Mouse (Mus musculus) bone marrow, adult 2 months (tissue): ENCODE results near the gene Mob3a. TPM values are rescaled to one million over a fixed set of nuclear protein-coding genes. Genes with fewer than 3 reads are reported as not detected.

Experiments used
- H3K27ac ChIP-seq: fragments of 200-500 bp; 2 replicates; pipeline ENCODE4 v1.5.1; 2012; ENCODE audit warnings: low read depth, mild to moderate bottlenecking, control low read depth, inconsistent platforms, low read length; ENCODE audit not compliant: control insufficient read depth, poor library complexity, insufficient read depth
- H3K4me1 ChIP-seq: fragments of 200-500 bp; 2 replicates; pipeline ENCODE4 v1.6.1; 2011; ENCODE audit warnings: low read length; ENCODE audit not compliant: control insufficient read depth, insufficient read depth
- H3K4me3 ChIP-seq: fragments of 200-500 bp; replicated peaks from 2 replicates; pipeline ENCODE3; 2011; ENCODE audit warnings: mild to moderate bottlenecking, low read depth, low read length, control low read depth; ENCODE audit not compliant: control insufficient read depth
- CTCF ChIP-seq: fragments of 200-500 bp; IDR thresholded peaks from 2 replicates; pipeline ENCODE4 v1.5.1; 2011; ENCODE audit warnings: low read length, control low read depth; ENCODE audit not compliant: control insufficient read depth, insufficient read depth
- POLR2A ChIP-seq: fragments of 200-500 bp; IDR thresholded peaks from 2 replicates; pipeline ENCODE4 v1.6.1; 2011; ENCODE audit warnings: low read depth, mild to moderate bottlenecking, control low read depth, low read length, borderline replicate concordance; ENCODE audit not compliant: control insufficient read depth
- WGBS: fragments of 180-500 bp; shearing (Covaris S2); methylation state at CpG from one replicate; pipeline ENCODE4 v1.1.7; 2018; 5-methylcytosine and 5-hydroxymethylcytosine counted together
- polyA plus RNA-seq: library from polyadenylated mRNA; stranded (reverse); fragments of >200 nt; gene quantifications from 2 replicates; pipeline ENCODE4 v1.2.4, GENCODE M21; 2011; ENCODE audit warnings: low replicate concordance; ENCODE audit not compliant: missing spikeins, insufficient read depth, insufficient read length

Mob3a gene
- polyA plus RNA-seq, 1 experiment: 45.8 TPM

DNA sequence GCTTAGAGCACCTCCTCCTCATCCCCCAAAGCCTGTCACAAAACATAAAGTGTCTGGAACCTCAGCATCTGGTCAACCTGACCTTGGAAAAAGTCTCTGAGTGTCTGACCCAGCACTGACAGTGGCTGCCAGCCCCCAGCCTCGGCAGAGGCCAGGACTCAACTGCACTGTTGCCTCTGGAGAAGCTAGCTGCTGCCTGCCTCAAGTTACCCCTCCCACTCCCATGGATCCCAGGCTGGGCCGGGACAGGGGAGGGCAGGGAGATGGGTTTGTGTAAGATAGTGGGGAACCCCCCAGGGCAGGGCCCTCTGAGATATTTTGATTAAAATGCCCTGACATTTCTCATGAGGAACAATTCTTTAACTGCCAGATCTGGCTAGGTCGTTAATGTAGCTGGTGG is 3.3 kb upstream of the Mob3a start:
- WGBS: 57% methylated on average over 3 of the region's 3 CpGs
- H3K4me1 ChIP-seq: peaks cover under 1% of the 10 kb centered on the region; the same call in 1 of the 2 replicates

DNA sequence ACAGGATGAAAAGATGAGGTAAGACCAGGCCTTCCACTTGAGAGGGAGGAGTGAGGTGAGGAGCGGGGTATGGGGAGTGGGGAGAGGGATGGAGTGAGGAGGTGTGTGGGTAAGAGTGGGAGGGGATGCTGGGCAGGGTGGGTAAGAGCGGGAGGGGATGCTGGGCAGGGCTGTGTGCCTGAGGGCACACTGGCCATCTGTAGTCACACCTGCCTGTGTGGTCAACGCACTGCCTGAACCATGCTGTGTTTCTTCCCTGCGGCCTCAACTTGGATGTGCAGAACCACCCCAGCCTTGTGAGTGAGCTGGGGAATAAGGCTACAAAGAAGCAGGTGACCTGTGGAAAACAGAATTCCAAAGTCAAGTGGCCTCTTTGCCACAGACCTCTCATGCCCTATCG is 2.6 kb upstream of the Mob3a start:
- H3K4me3 ChIP-seq: no peak overlapping the region
- no peak overlapping the region for H3K27ac ChIP-seq
- TF ChIP-seq CTCF (no peak), POLR2A (no peak)
- 90% methylated on average over 5 of the region's 5 CpGs for WGBS
- peaks cover 3% of the 10 kb centered on the region for H3K4me1 ChIP-seq

More for the DNA sequence above, 3.3 kb upstream of the Mob3a start:
- H3K27ac ChIP-seq: no peak overlapping the region
- no peak overlapping the region for H3K4me3 ChIP-seq
- TF ChIP-seq POLR2A (no peak), CTCF (no peak)

DNA sequence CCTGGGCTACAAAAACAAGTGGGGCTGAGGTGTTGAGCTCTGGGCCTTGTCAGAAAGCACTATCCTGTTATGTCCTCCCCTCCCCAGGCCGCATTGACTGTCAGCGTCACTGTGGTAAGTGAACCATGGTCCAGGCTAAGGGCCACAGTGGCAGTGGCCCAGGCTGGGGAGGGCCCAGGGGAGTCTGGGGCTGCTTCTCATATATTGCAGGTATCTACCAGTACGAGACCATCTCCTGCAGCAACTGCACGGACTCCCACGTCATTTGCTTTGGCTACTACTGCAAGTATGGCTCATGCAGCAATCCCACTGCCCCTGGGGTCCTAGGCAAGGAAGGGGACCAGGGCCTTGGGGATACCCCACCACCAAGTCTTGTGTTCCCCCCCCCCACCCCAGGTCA is 1.9 kb upstream of the Mob3a start:
- WGBS: 93% methylated on average over 5 of the region's 5 CpGs
- TF ChIP-seq CTCF (no peak), POLR2A (no peak)
- peaks cover 4% of the 10 kb centered on the region for H3K4me1 ChIP-seq
- no peak overlapping the region for H3K27ac ChIP-seq
- no peak overlapping the region for H3K4me3 ChIP-seq

DNA sequence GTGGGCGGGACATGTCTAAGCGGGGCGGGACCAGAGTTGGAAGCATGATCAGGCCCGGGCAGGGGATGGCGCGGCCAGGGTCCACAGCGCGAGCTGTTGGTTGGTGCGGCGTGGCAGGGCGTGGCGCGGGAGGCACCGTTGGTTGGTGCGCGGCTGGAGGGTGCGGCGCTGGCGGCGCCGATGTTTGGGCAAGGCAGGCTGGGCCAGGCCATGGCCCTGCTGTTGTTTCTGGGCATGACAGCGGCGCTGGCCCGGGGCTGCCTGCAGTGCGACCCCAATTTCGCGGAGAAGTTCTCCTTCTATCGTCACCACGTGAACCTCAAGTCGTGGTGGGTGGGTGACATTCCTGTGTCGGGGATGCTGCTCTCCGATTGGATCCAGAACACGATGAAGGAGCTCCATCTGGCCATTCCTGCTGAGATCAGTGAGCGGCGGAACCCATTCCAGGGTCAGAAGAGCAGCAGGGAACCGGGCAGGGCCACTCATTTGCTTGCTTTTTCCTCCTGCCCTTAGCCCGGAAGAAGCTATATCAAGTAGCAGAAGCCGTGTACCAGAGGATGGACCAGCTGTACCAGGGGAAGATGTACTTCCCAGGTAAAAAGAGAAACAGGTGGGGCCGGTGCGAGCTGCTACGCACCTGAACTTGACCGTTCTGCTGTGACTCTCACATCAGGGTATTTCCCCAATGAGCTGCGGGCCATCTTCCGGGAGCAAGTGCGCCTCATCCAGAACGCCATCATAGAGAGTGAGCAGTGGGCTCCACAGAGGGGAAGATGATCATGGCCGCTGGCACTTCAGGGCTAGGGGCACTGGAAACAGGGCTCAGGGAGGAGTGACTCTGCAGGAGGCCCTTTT is 986 bp upstream of the Mob3a start:
- peak overlapping the region; percentile 94 for H3K27ac ChIP-seq
- TF ChIP-seq POLR2A (peak; percentile 55; the same call in 1 of the 2 replicates), CTCF (0 out of 2 replicates have a peak, but pooled peaks have one; percentile 0)
- WGBS: 2% methylated on average over 47 of the region's 47 CpGs
- peaks cover 12% of the 10 kb centered on the region for H3K4me1 ChIP-seq
- peak overlapping the region; percentile 85 for H3K4me3 ChIP-seq

DNA sequence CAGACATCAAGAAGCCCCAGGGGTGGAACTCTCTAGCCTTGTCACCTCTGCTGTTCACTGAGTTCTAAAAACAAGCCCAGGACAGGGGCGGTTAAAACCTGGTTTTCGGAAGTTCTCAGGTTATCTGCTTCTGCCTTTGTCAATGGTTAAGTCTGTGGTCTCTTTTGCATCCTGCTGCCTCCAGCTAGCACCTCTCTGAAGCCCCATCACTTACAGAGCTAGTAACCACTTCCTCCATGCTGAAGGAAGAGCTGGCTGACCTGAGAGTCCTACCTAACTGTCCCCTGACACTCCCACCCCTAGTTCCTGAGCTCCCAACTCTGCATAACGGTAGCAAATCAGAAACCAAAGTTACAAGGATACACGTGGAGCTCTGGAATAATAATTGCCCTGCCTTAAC is 1.0 kb downstream of the Mob3a start:
- TF ChIP-seq POLR2A (peak; percentile 13; the same call in 1 of the 2 replicates), CTCF (no peak)
- WGBS: under 1% methylated on average over 4 of the region's 4 CpGs
- Histone ChIP-seq H3K4me3 (peak overlapping the region; percentile 85), H3K27ac (peak overlapping the region; percentile 94; the same call in 1 of the 2 replicates), H3K4me1 (peaks cover 20% of the 10 kb centered on the region)

DNA sequence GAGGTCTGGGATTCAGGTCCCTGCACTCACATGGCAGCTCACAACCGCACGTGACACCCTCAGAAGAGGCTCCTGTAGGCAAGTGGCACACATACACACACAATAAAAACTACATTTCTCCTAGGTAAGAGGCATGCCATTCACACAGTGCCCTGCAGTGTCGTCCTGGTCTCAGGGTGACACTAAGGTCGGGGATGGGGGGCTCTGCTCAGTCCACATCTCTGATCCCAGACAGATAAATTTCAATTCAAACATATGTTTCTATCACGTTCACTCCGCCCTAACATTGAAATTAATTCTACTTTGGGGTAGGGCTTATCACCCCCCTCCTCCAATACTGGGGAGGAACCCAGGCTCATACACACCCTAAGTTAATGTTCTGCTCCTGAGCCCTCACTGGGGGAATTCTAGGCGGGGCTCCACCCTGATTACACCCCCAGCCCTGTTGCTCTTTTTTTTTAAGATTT is 1.7 kb downstream of the Mob3a start:
- 20% methylated on average over 7 of the region's 7 CpGs for WGBS
- Histone ChIP-seq H3K4me3 (peak overlapping the region; percentile 44), H3K27ac (peak overlapping the region; percentile 30), H3K4me1 (peaks cover 20% of the 10 kb centered on the region)
- TF ChIP-seq POLR2A (no peak), CTCF (no peak)

DNA sequence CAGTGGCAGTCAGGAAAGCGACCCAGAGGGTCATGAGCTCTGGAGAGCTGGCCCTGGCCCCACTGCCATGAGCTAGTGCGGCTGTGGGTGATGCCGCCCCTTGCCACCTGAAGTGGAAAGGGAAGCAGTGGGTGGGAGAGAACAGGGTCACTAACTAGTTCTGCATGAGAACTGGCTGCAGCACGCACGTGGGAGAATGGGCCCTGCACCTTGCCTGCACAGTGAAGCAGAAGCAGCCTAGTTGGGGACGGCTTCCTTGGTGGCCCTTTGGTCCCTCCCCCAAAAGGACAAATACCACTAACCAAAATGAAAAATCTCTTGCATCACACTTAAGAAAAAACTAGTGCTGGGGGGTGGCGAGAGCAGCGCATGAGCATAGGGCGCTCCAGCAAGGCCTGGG is 3.2 kb downstream of the Mob3a start:
- Histone ChIP-seq H3K27ac (peak overlapping the region; percentile 31), H3K4me1 (peaks cover 25% of the 10 kb centered on the region), H3K4me3 (no peak overlapping the region)
- TF ChIP-seq POLR2A (no peak; the same call in 1 of the 2 replicates), CTCF (no peak)
- WGBS: 27% methylated on average over 9 of the region's 9 CpGs

DNA sequence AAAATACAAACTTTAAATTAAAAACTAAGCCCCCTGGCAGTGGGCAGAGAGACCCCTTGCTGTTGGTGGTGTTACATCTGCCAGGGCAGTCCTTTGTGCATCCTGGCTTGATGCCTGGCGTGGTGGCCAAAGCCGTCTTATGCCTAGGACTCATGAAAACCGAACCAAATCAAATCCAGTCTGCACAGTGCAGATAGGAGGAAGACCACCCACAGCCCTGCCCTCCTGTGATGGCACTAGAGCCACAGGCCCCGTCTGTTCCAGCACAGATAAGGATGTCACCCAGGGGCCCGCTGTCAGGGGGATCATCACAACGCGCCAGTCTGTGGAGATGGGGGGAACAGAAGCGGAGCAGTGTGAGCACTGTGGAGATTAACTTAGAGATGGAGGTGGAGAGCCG is 4.0 kb downstream of the Mob3a start:
- Histone ChIP-seq H3K27ac (peak overlapping the region; percentile 31), H3K4me3 (no peak overlapping the region), H3K4me1 (peaks cover 31% of the 10 kb centered on the region)
- no peak for TF ChIP-seq POLR2A
- TF ChIP-seq CTCF: no peak
- 31% methylated on average over 9 of the region's 9 CpGs for WGBS
